Mouse (Mus musculus) hindbrain, embryonic 16.5 days (tissue): Measurements from ENCODE around the gene Isy1. TPM values are rescaled to one million over a fixed set of nuclear protein-coding genes. Genes with fewer than 3 reads are reported as not detected.

Experiments
- polyA plus RNA-seq: library from polyadenylated mRNA; unstranded; fragments of >200 nt; fragmentation: Nextera tagmentation; extraction: Ambion mirVana; gene quantifications from 2 replicates; pipeline ENCODE4 v1.2.1, GENCODE M21; 2015

Isy1 gene
- polyA plus RNA-seq, 1 experiment from 2014 or later: 24.0 TPM

Other genes with a start within 250 kb of the Isy1 start
- 2.2 and 2.7 TPM in 2 replicates for gene Prokr1, start 248.1 kb downstream of the Isy1 start, polyA plus RNA-seq
- 8.5 and 9.1 TPM in 2 replicates for gene Aplf, start 166.6 kb downstream of the Isy1 start, polyA plus RNA-seq
- 6.3 and 6.6 TPM in 2 replicates for gene Efcc1, start 107.9 kb downstream of the Isy1 start, polyA plus RNA-seq
- gene Gp9, start 60.7 kb downstream of the Isy1 start, polyA plus RNA-seq: 0.41 and 0.97 TPM in 2 replicates
- gene Rab43, start 26.6 kb downstream of the Isy1 start, polyA plus RNA-seq: 9.4 and 11.7 TPM in 2 replicates
- gene Gm45140, start 3.0 kb downstream of the Isy1 start, polyA plus RNA-seq: 2.9 and 3.9 TPM in 2 replicates
- gene Cnbp, start 12.3 kb upstream of the Isy1 start, polyA plus RNA-seq: 533 and 548 TPM in 2 replicates
- 220 and 225 TPM in 2 replicates for gene Copg1, start 49.0 kb upstream of the Isy1 start, polyA plus RNA-seq
- 41.2 and 43.9 TPM in 2 replicates for gene Hmces, start 75.1 kb upstream of the Isy1 start, polyA plus RNA-seq
- gene H1fx, start 142.8 kb upstream of the Isy1 start, polyA plus RNA-seq: 8.1 and 13.4 TPM in 2 replicates
- 399 and 401 TPM in 2 replicates for gene Rab7, start 206.5 kb upstream of the Isy1 start, polyA plus RNA-seq
- gene Rpn1, start 245.7 kb upstream of the Isy1 start, polyA plus RNA-seq: 325 and 351 TPM in 2 replicates